Mouse (Mus musculus): ENCODE measurements around the gene Tmem52b.
"Not testable (repeated sequence)": the region's sequence is repeated elsewhere in the genome, so short reads cannot be mapped to it uniquely, and the experiment has no call there.

The Tmem52b gene

GRCm38 (mm10) chr6:129512367-129512766, at the start of gene Tmem52b:
TSS of gene Tmem52b (plus strand) at chr6:129512555.
- in situ Hi-C loops (cut with MboI; ENCODE audit: low pct_unique_long_range_greater_than_20kb in 1 of 2, low sequenced_read_pairs in 2 of 2, unreplicated experiment in 1 of 2): no loop called here

GRCm38 (mm10) chr6:129471386-129471785, 41.0 kb upstream of the Tmem52b start:
- in situ Hi-C loops (cut with MboI; ENCODE audit: low pct_unique_long_range_greater_than_20kb in 1 of 2, low sequenced_read_pairs in 2 of 2, unreplicated experiment in 1 of 2): no loop called here

- in situ Hi-C loops (cut with MboI; ENCODE audit: low pct_unique_long_range_greater_than_20kb in 1 of 2, low sequenced_read_pairs in 2 of 2, unreplicated experiment in 1 of 2): no loop called here
These were observed 39.7 kb upstream of the Tmem52b start for GRCm38 (mm10) chr6:129472627-129473026.

GRCm38 (mm10) chr6:129476404-129477126, 35.8 kb upstream of the Tmem52b start:
- in situ Hi-C loops (cut with MboI; ENCODE audit: low pct_unique_long_range_greater_than_20kb in 1 of 2, low sequenced_read_pairs in 2 of 2, unreplicated experiment in 1 of 2): no loop called here

GRCm38 (mm10) chr6:129480089-129480958, 32.0 kb upstream of the Tmem52b start:
- in situ Hi-C loops (cut with MboI; ENCODE audit: low pct_unique_long_range_greater_than_20kb in 1 of 2, low sequenced_read_pairs in 2 of 2, unreplicated experiment in 1 of 2): no loop called here

GRCm38 (mm10) chr6:129494924-129495323, 17.4 kb upstream of the Tmem52b start:
- in situ Hi-C loops (cut with MboI; ENCODE audit: low pct_unique_long_range_greater_than_20kb in 1 of 2, low sequenced_read_pairs in 2 of 2, unreplicated experiment in 1 of 2): no loop called here

GRCm38 (mm10) chr6:129497345-129498218, 14.8 kb upstream of the Tmem52b start:
- in situ Hi-C loops (cut with MboI; ENCODE audit: low pct_unique_long_range_greater_than_20kb in 1 of 2, low sequenced_read_pairs in 2 of 2, unreplicated experiment in 1 of 2): no loop called here

GRCm38 (mm10) chr6:129499516-129499915, 12.8 kb upstream of the Tmem52b start:
- in situ Hi-C loops (cut with MboI; ENCODE audit: low pct_unique_long_range_greater_than_20kb in 1 of 2, low sequenced_read_pairs in 2 of 2, unreplicated experiment in 1 of 2): not testable (repeated sequence)

GRCm38 (mm10) chr6:129503471-129503870, 8.9 kb upstream of the Tmem52b start:
- in situ Hi-C loops (cut with MboI; ENCODE audit: low pct_unique_long_range_greater_than_20kb in 1 of 2, low sequenced_read_pairs in 2 of 2, unreplicated experiment in 1 of 2): no loop called here

GRCm38 (mm10) chr6:129507024-129507423, 5.3 kb upstream of the Tmem52b start, which contains the start of gene Olr1:
TSS of gene Olr1 (minus strand) at chr6:129507165.
- in situ Hi-C loops (cut with MboI; ENCODE audit: low pct_unique_long_range_greater_than_20kb in 1 of 2, low sequenced_read_pairs in 2 of 2, unreplicated experiment in 1 of 2): no loop called here

- in situ Hi-C loops (cut with MboI; ENCODE audit: low pct_unique_long_range_greater_than_20kb in 1 of 2, low sequenced_read_pairs in 2 of 2, unreplicated experiment in 1 of 2): no loop called here
These were observed 2.0 kb upstream of the Tmem52b start for GRCm38 (mm10) chr6:129510120-129510911.

- in situ Hi-C loops (cut with MboI; ENCODE audit: low pct_unique_long_range_greater_than_20kb in 1 of 2, low sequenced_read_pairs in 2 of 2, unreplicated experiment in 1 of 2): no loop called here
These were observed 513 bp downstream of the Tmem52b start for GRCm38 (mm10) chr6:129512868-129513267.

- in situ Hi-C loops (cut with MboI; ENCODE audit: low pct_unique_long_range_greater_than_20kb in 1 of 2, low sequenced_read_pairs in 2 of 2, unreplicated experiment in 1 of 2): no loop called here
These were observed 1.1 kb downstream of the Tmem52b start for GRCm38 (mm10) chr6:129513409-129513808.

- in situ Hi-C loops (cut with MboI; ENCODE audit: low pct_unique_long_range_greater_than_20kb in 1 of 2, low sequenced_read_pairs in 2 of 2, unreplicated experiment in 1 of 2): no loop called here
These were observed 2.0 kb downstream of the Tmem52b start for GRCm38 (mm10) chr6:129514376-129514775.

- in situ Hi-C loops (cut with MboI; ENCODE audit: low pct_unique_long_range_greater_than_20kb in 1 of 2, low sequenced_read_pairs in 2 of 2, unreplicated experiment in 1 of 2): no loop called here
These were observed 2.7 kb downstream of the Tmem52b start for GRCm38 (mm10) chr6:129515068-129515467.

GRCm38 (mm10) chr6:129516388-129516787, 4.0 kb downstream of the Tmem52b start:
- in situ Hi-C loops (cut with MboI; ENCODE audit: low pct_unique_long_range_greater_than_20kb in 1 of 2, low sequenced_read_pairs in 2 of 2, unreplicated experiment in 1 of 2): no loop called here

- in situ Hi-C loops (cut with MboI; ENCODE audit: low pct_unique_long_range_greater_than_20kb in 1 of 2, low sequenced_read_pairs in 2 of 2, unreplicated experiment in 1 of 2): no loop called here
These were observed 5.5 kb downstream of the Tmem52b start for GRCm38 (mm10) chr6:129517752-129518408.

Data from mouse embryonic stem cell (cell line).